Mouse (Mus musculus) left cerebral cortex, adult 11 months (tissue): ENCODE measurements around the gene Cdipt.

Experiments
- DNase-seq: peaks from one replicate; pipeline ENCODE4 v3.0.0; 2022; ENCODE audit warnings: low spot score

Cdipt gene

DNA sequence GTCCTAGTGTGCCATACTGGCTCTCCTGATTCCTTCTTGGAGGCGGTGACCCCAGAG lies at the start of gene Cdipt:
Gene Cdipt (plus strand): TSS at position 22 of the 57 bp plus-strand sequence.
- DNase-seq: no peak

DNA sequence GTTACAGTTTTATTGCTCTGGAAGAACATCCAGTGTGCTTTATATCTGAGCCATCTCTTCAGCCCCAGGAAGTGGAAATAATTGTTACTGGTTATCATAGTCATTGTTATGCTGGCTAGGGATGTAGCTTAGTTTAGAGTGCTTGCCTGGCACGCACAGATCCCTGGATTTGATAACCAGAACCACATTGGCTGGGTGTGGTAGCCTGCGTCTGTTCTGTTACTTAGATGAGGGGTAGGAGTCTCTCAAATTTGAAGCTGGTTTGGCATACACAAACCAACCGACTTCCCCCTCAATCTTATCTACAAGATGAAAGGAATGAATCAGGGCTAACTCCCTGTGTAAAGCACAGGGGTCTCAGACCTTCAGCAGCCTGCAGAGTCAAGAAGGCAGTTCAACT lies 49.4 kb upstream of the Cdipt start:
- DNase-seq: no peak

GRCm38 (mm10) chr7:126928384-126929037 lies 47.2 kb upstream of the Cdipt start, which contains the start of gene Kctd13:
TSS of gene Kctd13 (plus strand) at chr7:126928879.
- peak; percentile 87 for DNase-seq

GRCm38 (mm10) chr7:126929046-126929445 lies 46.7 kb upstream of the Cdipt start:
- no peak for DNase-seq

- no peak for DNase-seq
Measured at GRCm38 (mm10) chr7:126932652-126933051, 43.1 kb upstream of the Cdipt start.

GRCm38 (mm10) chr7:126941171-126941570 lies 34.5 kb upstream of the Cdipt start:
- DNase-seq: no peak

DNA sequence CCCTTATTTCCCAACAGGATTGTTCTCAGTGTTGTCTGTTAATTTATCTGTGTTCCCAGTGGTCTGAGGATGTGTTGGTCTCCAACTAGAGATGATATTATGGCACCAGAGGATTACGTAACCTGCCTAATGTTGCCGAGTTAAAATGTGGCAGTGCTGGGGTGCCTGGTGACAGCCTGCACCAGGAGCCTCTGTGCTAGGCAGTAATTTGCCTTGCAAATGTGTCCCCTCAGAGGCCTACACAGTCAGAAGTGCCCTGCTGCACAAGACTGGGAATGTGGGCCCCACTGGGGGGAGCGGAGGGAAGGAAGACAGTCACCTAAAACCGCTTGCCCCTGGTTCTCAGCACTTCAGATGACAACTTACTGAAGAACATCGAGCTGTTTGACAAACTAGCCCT lies 33.9 kb upstream of the Cdipt start:
- no peak for DNase-seq

- no peak for DNase-seq
Measured at GRCm38 (mm10) chr7:126946530-126946929, 29.2 kb upstream of the Cdipt start.

DNA sequence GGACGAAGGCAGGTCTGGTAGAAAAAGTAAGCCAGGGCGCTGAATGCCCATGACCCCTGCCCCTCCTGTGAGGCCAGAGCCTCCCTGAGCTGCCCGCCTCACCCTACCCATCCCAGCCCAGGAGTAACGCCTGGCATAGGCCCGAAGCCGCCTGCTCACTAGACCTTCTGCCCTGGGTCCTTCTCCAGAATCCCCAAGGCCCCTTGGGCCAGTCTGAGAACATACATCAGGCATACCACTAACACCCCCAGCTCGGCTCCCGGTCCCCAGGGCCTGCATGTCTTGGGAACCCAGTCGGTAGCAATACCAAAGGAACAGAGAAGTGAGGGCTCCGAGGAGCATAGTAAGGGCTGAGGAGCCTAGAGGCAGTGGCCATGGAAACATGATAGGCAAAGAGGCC lies 27.1 kb upstream of the Cdipt start:
- DNase-seq: no peak

GRCm38 (mm10) chr7:126949403-126949792 lies 26.3 kb upstream of the Cdipt start, which contains the start of gene Asphd1:
TSS of gene Asphd1 (minus strand) at chr7:126949582.
- DNase-seq: no peak

DNA sequence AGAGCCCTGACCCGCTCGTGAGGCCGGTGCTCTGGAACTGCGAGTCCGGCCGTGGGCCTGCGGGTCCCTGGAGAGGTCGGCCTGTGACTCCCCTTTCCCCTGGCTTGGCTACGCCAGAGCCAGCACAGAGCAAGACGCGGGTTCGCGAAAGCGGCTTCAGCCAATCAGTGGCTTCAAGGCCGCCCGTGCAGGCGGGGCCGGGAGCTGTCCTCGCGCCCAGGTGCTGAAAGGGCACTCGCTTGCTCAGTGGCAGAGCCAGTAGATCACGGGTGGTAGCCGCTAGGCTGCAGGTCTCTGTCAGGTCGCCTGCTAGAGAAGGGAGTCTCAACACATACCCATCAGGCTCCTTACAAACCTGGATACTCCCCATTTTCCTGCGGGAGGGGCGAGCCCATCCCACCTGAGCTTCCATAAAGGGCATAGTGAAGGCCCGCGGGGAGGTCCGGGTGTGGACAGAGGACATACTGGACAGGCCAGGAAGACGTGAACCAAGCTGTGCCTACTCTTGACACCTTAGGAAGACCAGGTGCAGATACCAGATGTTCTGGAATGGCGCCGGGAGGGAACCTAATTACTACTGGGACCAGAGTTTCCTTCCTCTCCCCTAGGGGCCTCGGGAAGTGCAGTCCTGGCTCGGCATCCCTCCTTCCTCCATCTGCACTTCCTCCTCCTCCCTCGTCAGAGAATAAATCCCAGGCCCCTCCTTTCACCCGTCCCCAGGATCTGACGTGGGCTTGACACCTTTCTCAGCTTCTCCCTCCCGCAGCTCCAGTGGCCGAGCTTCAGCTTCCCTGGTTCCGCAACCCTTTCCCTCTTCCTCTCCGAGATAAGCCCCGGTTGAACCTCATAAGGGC lies 25.7 kb upstream of the Cdipt start, which contains the start of gene Sez6l2:
Gene Sez6l2 (plus strand): TSS at position 771 of the 854 bp plus-strand sequence.
- DNase-seq: peak; percentile 75

GRCm38 (mm10) chr7:126950647-126951615 lies 24.8 kb upstream of the Cdipt start:
- no peak for DNase-seq

GRCm38 (mm10) chr7:126951741-126952140 lies 24.0 kb upstream of the Cdipt start:
- no peak for DNase-seq

- DNase-seq: no peak
Measured at GRCm38 (mm10) chr7:126952646-126953045, 23.1 kb upstream of the Cdipt start.

- no peak for DNase-seq
Measured at GRCm38 (mm10) chr7:126955125-126955524, 20.6 kb upstream of the Cdipt start.

GRCm38 (mm10) chr7:126959780-126960179 lies 15.9 kb upstream of the Cdipt start:
- no peak for DNase-seq

DNA sequence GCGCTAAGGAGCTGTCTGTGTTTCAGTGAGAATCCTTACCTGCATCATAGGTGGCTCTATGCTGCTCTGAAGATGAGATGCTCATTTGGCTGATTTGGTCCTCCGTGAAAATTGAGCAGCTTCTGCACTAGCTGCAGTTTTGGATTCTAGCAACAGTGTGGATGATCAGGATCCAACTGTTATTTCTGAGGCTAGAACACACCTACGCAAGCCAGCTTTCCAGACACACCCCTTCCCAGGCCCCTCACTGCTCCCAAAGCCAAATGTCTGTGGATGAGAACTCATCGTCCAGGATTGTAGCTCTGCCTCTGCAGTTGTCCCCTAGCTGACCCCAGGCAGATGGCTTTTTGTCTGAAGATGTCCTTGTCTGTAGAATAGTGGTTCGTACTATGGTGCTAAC lies 14.6 kb upstream of the Cdipt start:
- DNase-seq: no peak

DNA sequence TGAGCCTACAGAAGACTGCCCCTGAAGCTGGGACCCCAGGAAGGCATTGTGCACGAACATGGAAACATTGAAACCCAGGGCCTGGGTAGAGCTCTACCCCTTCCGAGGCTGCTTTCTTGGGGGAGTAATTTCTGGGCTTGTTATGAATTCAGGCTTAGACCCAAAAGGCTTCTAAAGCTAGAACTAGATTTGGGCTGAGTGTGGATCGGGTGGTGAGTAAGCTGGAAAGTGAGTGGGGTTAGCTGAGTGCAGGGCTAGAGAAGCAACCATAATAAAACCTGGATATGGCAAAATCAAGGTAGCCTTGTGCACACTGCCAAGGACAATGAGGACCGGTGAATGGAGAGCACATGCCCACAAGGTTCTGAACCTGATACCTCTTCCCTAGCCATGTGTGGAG lies 13.7 kb upstream of the Cdipt start:
- no peak for DNase-seq

- no peak for DNase-seq
Measured at GRCm38 (mm10) chr7:126963548-126964286, 12.0 kb upstream of the Cdipt start.

- DNase-seq: no peak
Measured at GRCm38 (mm10) chr7:126965568-126965967, 10.1 kb upstream of the Cdipt start.

DNA sequence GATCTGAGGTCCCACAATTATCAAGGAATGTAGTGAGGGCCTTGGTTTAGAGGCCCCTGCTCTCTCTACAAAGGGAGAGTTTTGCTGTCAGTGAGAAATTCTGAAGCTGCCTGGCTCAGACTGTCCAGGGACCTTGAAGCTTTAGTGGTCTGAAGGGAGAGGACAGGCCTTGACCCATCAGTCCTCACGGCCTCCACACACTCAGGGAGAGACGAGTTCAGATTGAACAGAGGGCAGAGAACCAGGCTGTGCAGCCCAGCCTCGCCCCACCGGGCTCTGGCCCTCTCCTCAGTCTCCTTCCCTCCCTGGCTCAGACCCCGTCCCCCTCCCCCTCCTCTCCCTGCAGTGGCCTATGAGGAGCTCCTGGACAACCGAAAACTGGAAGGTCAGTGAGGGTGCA lies 8.4 kb upstream of the Cdipt start:
- DNase-seq: no peak

DNA sequence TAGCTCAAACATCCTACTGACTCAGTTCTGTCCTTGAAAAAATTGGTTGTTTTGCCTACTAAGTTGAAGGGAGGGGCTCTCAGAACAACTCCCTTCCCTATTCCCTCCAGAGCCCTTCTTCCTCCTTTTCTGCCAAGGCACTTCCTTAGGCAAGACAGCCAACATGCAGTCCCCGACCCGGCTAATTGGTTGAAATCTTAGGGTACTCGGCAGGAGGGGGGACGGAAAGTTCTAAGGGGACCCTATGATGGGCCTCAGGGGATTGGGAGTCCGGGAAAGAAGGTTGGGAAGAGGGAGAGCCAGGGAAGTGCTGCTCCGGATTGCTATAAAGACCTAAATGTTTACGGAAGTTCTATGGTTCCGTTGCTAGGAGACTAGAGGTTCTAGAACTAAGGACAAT lies 221 bp upstream of the Cdipt start:
- DNase-seq: no peak
